Mouse (Mus musculus) ES-Bruce4 (cell line): ENCODE measurements around the gene Eya2.

ENCODE experiments used
- CTCF ChIP-seq: IDR thresholded peaks from one replicate; pipeline ENCODE4 v1.8.1; 2011; ENCODE audit warnings: low read depth, low read length
- POLR2A ChIP-seq: IDR thresholded peaks from one replicate; pipeline ENCODE4 v1.8.1; 2011; ENCODE audit warnings: low read length; ENCODE audit not compliant: insufficient read depth

DNA sequence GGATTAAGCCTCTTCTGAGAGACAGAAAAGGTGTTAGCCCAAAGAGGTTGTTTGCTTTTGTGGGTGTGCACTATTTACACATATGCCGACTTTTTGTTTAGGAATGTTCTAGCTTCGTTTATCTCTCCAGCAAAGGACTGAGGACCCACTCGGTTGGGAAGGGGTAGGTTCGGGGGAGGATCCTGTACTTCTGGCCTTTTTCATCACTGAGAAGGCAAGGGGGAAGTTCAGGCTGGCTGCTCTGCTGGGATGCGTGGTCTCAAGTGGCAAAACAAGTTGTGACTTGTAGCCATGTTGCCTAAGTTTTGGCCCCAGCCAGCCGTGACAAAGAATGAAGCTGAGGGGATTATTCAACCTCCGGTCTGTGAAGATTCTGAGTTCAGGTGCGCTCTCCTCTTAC lies 6.8 kb downstream of the Eya2 start:
- no peak for TF ChIP-seq POLR2A
- no peak for TF ChIP-seq CTCF
